Mouse (Mus musculus) cerebellum, postnatal 25 days (tissue): ENCODE measurements around the gene Chit1.

Experiments
- DNase-seq, 2 experiments: peaks; one replicate each; pipeline ENCODE4 v3.0.0; 2021; ENCODE audit warnings: mixed read lengths in 2 of 2

Gene Chit1

GRCm38 (mm10) chr1:134110979-134111378 is at the start of gene Chit1:
Gene Chit1, plus strand, starts transcription at chr1:134111242.
- DNase-seq = no peak

- no peak for DNase-seq
Measured at GRCm38 (mm10) chr1:134061915-134062314, 49.1 kb upstream of the Chit1 start.

- DNase-seq = peak in 1 of 2 experiments; percentile 47
Measured at GRCm38 (mm10) chr1:134062411-134063085, 48.5 kb upstream of the Chit1 start.

- DNase-seq = peak; percentile 44 to 59
Measured at GRCm38 (mm10) chr1:134063086-134063772, 47.8 kb upstream of the Chit1 start.

GRCm38 (mm10) chr1:134063773-134064125 is 47.3 kb upstream of the Chit1 start:
- no peak for DNase-seq

- DNase-seq = no peak
Measured at GRCm38 (mm10) chr1:134064296-134064831, 46.7 kb upstream of the Chit1 start.

- no peak for DNase-seq
Measured at GRCm38 (mm10) chr1:134065241-134065809, 45.7 kb upstream of the Chit1 start.

GRCm38 (mm10) chr1:134066554-134066953 is 44.5 kb upstream of the Chit1 start:
- DNase-seq = no peak

- no peak for DNase-seq
Measured at GRCm38 (mm10) chr1:134067143-134067619, 43.9 kb upstream of the Chit1 start.

- no peak for DNase-seq
Measured at GRCm38 (mm10) chr1:134070099-134070669, 40.9 kb upstream of the Chit1 start.

- no peak for DNase-seq
Measured at GRCm38 (mm10) chr1:134071411-134072018, 39.5 kb upstream of the Chit1 start.

GRCm38 (mm10) chr1:134073061-134073564 is 37.9 kb upstream of the Chit1 start:
- no peak for DNase-seq

GRCm38 (mm10) chr1:134073658-134074057 is 37.4 kb upstream of the Chit1 start:
- DNase-seq = no peak

- DNase-seq = no peak
Measured at GRCm38 (mm10) chr1:134074184-134074583, 36.9 kb upstream of the Chit1 start.

- no peak for DNase-seq
Measured at GRCm38 (mm10) chr1:134074606-134075005, 36.4 kb upstream of the Chit1 start.

GRCm38 (mm10) chr1:134075532-134075931 is 35.5 kb upstream of the Chit1 start:
- DNase-seq = no peak

GRCm38 (mm10) chr1:134076789-134077188 is 34.3 kb upstream of the Chit1 start:
- DNase-seq = peak in 1 of 2 experiments; percentile 12

GRCm38 (mm10) chr1:134077389-134078060 is 33.5 kb upstream of the Chit1 start:
- peak; percentile 64 to 73 for DNase-seq

GRCm38 (mm10) chr1:134078061-134078795 is 32.8 kb upstream of the Chit1 start:
- peak; percentile 66 to 76 for DNase-seq

- peak; percentile 98 to 99 for DNase-seq
Measured at GRCm38 (mm10) chr1:134078802-134079476, 32.1 kb upstream of the Chit1 start, which contains the start of gene Btg2. Gene Btg2, minus strand, starts transcription at chr1:134079120.
